Mouse (Mus musculus): ENCODE results near the gene Bank1. TPM values are rescaled to one million over a fixed set of nuclear protein-coding genes. Genes with fewer than 3 reads are reported as not detected.
A peak's percentile ranks its signal among the peaks of the same experiment; 100 is the strongest.

Gene Bank1
- total and polyA plus RNA-seq, 3 experiments, result not detected

DNA sequence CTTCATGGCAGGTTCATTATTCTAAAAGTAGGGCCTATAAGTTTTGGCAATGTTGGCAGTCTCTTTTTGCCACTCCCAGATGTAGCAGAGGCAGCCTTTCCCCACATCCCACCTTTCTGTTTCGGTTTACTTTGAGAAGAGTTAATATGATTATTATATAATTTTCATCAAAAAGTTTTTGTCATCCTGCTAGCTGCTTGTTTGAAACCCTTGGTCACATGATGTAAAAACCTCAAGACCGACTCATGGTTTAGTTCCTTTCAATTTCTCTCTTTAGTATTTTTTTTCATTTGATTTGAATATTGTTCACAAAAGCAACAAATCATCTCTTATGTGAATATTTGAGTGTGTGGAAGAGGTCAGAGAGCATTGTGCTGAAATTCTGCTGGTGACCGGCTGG lies 255.5 kb downstream of the Bank1 start:
- Histone ChIP-seq H3K9me3 (replicated peaks; ENCODE audit: insufficient read depth, low read length) (no peaks in the 10 kb centered on the region), H3K36me3 (ENCODE audit: control insufficient read depth in 1 of 2, insufficient read depth in 2 of 2, low read length in 2 of 2) (no peaks in the 10 kb centered on the region)

GRCm38 (mm10) chr3:136061907-136062306 lies 264.0 kb downstream of the Bank1 start:
- TF ChIP-seq EP300 (IDR thresholded peaks at IDR 0.05; ENCODE audit: low read depth in 1 of 2, low read length in 2 of 2) (peak in 1 of 2 experiments; percentile 55; a peak in 1 of 4 replicates), ZKSCAN1 (IDR thresholded peaks at IDR 0.05; ENCODE audit: low read depth, low read length) (no peak)
- no peaks in the 10 kb centered on the region for H3K27me3 ChIP-seq (ENCODE audit: control insufficient read depth in 1 of 2, insufficient read depth in 2 of 2, low read length in 2 of 2)
- no peaks in the 10 kb centered on the region for H3K4me1 ChIP-seq (ENCODE audit: control insufficient read depth in 1 of 2, insufficient read depth in 2 of 2, low read length in 2 of 2)
- no peaks in the 10 kb centered on the region for H3K79me2 ChIP-seq (ENCODE audit: control insufficient read depth, insufficient read depth, low read length, poor library complexity)
- H3K27ac ChIP-seq (ENCODE audit: control insufficient read depth, low read depth, low read length), result no peak overlapping the region
- H3K4me3 ChIP-seq (ENCODE audit: control insufficient read depth in 1 of 2, insufficient read depth in 1 of 2, low read depth in 2 of 2, low read length in 2 of 2), result no peak overlapping the region
- no peak overlapping the region for H3K9ac ChIP-seq (ENCODE audit: control insufficient read depth, low read depth, low read length, poor library complexity, severe bottlenecking)
- no peaks in the 10 kb centered on the region for H3K36me3 ChIP-seq (ENCODE audit: control insufficient read depth in 1 of 2, insufficient read depth in 2 of 2, low read length in 2 of 2)
- peak; percentile 19 for DNase-seq (ENCODE audit: low read depth, low spot score)
- H3K9me3 ChIP-seq (replicated peaks; ENCODE audit: insufficient read depth, low read length), result no peaks in the 10 kb centered on the region

More for the DNA sequence above, 255.5 kb downstream of the Bank1 start:
- no peak overlapping the region for H3K9ac ChIP-seq (ENCODE audit: control insufficient read depth, low read depth, low read length, poor library complexity, severe bottlenecking)
- no peak overlapping the region for H3K27ac ChIP-seq (ENCODE audit: control insufficient read depth, low read depth, low read length)
- TF ChIP-seq NRF1 (IDR thresholded peaks at IDR 0.05; ENCODE audit: insufficient read depth, low read depth, low read length, poor library complexity, severe bottlenecking) (no peak), MYB (IDR thresholded peaks at IDR 0.05; ENCODE audit: low read depth, low read length) (no peak), TCF12 (IDR thresholded peaks at IDR 0.05; ENCODE audit: low read depth, low read length) (no peak), ZMIZ1 (IDR thresholded peaks at IDR 0.05; ENCODE audit: low read depth, low read length) (no peak), MAX (IDR thresholded peaks at IDR 0.05; ENCODE audit: low read length) (no peak), MYC (IDR thresholded peaks at IDR 0.05; ENCODE audit: low read depth, low read length) (no peak)
- H3K4me1 ChIP-seq (ENCODE audit: control insufficient read depth in 1 of 2, insufficient read depth in 2 of 2, low read length in 2 of 2), result no peaks in the 10 kb centered on the region
- 0 out of 4 replicates have a peak, but pooled peaks cover 0 to 3% of the 10 kb centered on the region in 2 experiments for H3K27me3 ChIP-seq (ENCODE audit: control insufficient read depth in 1 of 2, insufficient read depth in 2 of 2, low read length in 2 of 2)
- DNase-seq (ENCODE audit: low read depth, low spot score), result no peak
- H3K4me3 ChIP-seq (ENCODE audit: control insufficient read depth in 1 of 2, insufficient read depth in 1 of 2, low read depth in 2 of 2, low read length in 2 of 2), result no peak overlapping the region
- H3K79me2 ChIP-seq (ENCODE audit: control insufficient read depth, insufficient read depth, low read length, poor library complexity), result no peaks in the 10 kb centered on the region

DNA sequence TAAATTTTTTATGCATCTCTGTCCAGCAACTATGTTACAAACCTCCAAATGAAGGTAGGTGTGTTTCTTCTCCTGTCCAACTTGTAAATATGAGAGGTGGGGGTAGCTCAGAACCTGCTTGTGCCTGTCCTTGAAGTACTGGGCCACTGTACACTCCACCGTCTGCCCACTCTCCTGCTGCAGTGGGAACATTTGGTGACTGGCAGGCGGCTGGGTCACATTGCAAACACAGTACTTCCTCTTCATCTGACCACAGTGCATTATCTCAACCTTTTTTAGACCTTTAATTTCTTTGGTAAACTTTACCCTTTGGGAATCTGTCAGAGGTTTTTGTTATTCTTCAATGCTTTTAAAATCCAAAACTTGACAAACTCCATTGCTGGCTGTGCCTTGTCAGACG lies 275.2 kb downstream of the Bank1 start:
- no peak for DNase-seq (ENCODE audit: low read depth, low spot score)
- Histone ChIP-seq H3K27me3 (ENCODE audit: control insufficient read depth in 1 of 2, insufficient read depth in 2 of 2, low read length in 2 of 2) (no peaks in the 10 kb centered on the region), H3K79me2 (ENCODE audit: control insufficient read depth, insufficient read depth, low read length, poor library complexity) (no peaks in the 10 kb centered on the region)

More for the DNA sequence above, 275.2 kb downstream of the Bank1 start:
- H3K36me3 ChIP-seq (ENCODE audit: control insufficient read depth in 1 of 2, insufficient read depth in 2 of 2, low read length in 2 of 2), result no peaks in the 10 kb centered on the region
- H3K4me1 ChIP-seq (ENCODE audit: control insufficient read depth in 1 of 2, insufficient read depth in 2 of 2, low read length in 2 of 2), result no peaks in the 10 kb centered on the region
- H3K9me3 ChIP-seq (replicated peaks; ENCODE audit: insufficient read depth, low read length), result no peaks in the 10 kb centered on the region
- H3K9ac ChIP-seq (ENCODE audit: control insufficient read depth, low read depth, low read length, poor library complexity, severe bottlenecking), result no peak overlapping the region
- TF ChIP-seq USF1 (IDR thresholded peaks at IDR 0.05; ENCODE audit: low read depth, low read length) (no peak), POLR2AphosphoS5 (IDR thresholded peaks at IDR 0.05; ENCODE audit: borderline replicate concordance, low read depth, low read length) (no peak), NELFE (IDR thresholded peaks at IDR 0.05; ENCODE audit: low read depth, low read length) (no peak), JUND (IDR thresholded peaks at IDR 0.05; ENCODE audit: low read depth, low read length) (no peak), MAZ (IDR thresholded peaks at IDR 0.05; ENCODE audit: low read depth, low read length) (no peak), E2F4 (IDR thresholded peaks at IDR 0.05; ENCODE audit: borderline replicate concordance, low read depth, low read length) (no peak), ETS1 (IDR thresholded peaks at IDR 0.05; ENCODE audit: low read depth, low read length) (no peak), RCOR1 (IDR thresholded peaks at IDR 0.05; ENCODE audit: low read depth, low read length) (no peak), MEF2A (IDR thresholded peaks at IDR 0.05; ENCODE audit: extremely low read depth, insufficient replicate concordance, low read depth, low read length, poor library complexity, severe bottlenecking) (no peak), TBP (IDR thresholded peaks at IDR 0.05; ENCODE audit: low read depth, low read length) (no peak), EP300 (IDR thresholded peaks at IDR 0.05; ENCODE audit: low read depth in 1 of 2, low read length in 2 of 2) (no peak), MAFK (IDR thresholded peaks at IDR 0.05; ENCODE audit: borderline replicate concordance, low read depth, low read length) (no peak), RAD21 (IDR thresholded peaks at IDR 0.05; ENCODE audit: low read depth, low read length) (no peak), ZKSCAN1 (IDR thresholded peaks at IDR 0.05; ENCODE audit: low read depth, low read length) (no peak), MXI1 (IDR thresholded peaks at IDR 0.05; ENCODE audit: low read depth, low read length) (no peak), MAX (IDR thresholded peaks at IDR 0.05; ENCODE audit: low read length) (no peak)
- no peak overlapping the region for H3K4me3 ChIP-seq (ENCODE audit: control insufficient read depth in 1 of 2, insufficient read depth in 1 of 2, low read depth in 2 of 2, low read length in 2 of 2)
- no peak overlapping the region for H3K27ac ChIP-seq (ENCODE audit: control insufficient read depth, low read depth, low read length)
